Mouse (Mus musculus) heart, postnatal 0 days (tissue): ENCODE results near the gene Dnah7a. TPM values are rescaled to one million over a fixed set of nuclear protein-coding genes. Genes with fewer than 3 reads are reported as not detected.
"Not testable (repeated sequence)": the region's sequence is repeated elsewhere in the genome, so short reads cannot be mapped to it uniquely, and the experiment has no call there.

ENCODE experiments used
- ATAC-seq: fragments of 200-750 bp; cut with Nextera tagmentation; 2 replicates; pipeline ENCODE4 v1.8.0; 2017; ENCODE audit warnings: low read depth, moderate number of reproducible peaks, moderate library complexity; ENCODE audit not compliant: insufficient read depth
- DNase-seq: peaks from one replicate; pipeline ENCODE4 v3.0.0-alpha.2; 2016; ENCODE audit warnings: low spot score
- H3K27ac ChIP-seq: fragments of 300-500 bp; sonication (generic); 2 replicates; pipeline ENCODE4 v1.5.1; 2014; ENCODE audit warnings: low read depth, mild to moderate bottlenecking
- H3K27me3 ChIP-seq: fragments of 300-500 bp; sonication (generic); 2 replicates; pipeline ENCODE4 v1.6.1; 2014; ENCODE audit warnings: low read length, mixed read lengths; ENCODE audit not compliant: control insufficient read depth, insufficient read depth
- H3K36me3 ChIP-seq: fragments of 300-500 bp; sonication (generic); replicated peaks from 2 replicates; pipeline ENCODE4 v1.6.1; 2014; ENCODE audit warnings: low read length, mixed read lengths; ENCODE audit not compliant: control insufficient read depth, insufficient read depth
- H3K4me1 ChIP-seq: fragments of 300-500 bp; sonication (generic); 2 replicates; pipeline ENCODE4 v1.6.1; 2014; ENCODE audit warnings: antibody characterized with exemption; ENCODE audit not compliant: control insufficient read depth, insufficient read depth
- H3K4me2 ChIP-seq: fragments of 300-500 bp; sonication (generic); 2 replicates; pipeline ENCODE4 v1.6.1; 2014; ENCODE audit warnings: low read depth, mild to moderate bottlenecking, low read length, moderate library complexity
- H3K4me3 ChIP-seq: fragments of 300-500 bp; sonication (generic); 2 replicates; pipeline ENCODE4 v1.5.1; 2014; ENCODE audit warnings: low read depth, low read length
- H3K9ac ChIP-seq: fragments of 300-500 bp; sonication (generic); replicated peaks from 2 replicates; pipeline ENCODE4 v1.6.1; 2014; ENCODE audit warnings: low read depth, low read length, mixed read lengths
- H3K9me3 ChIP-seq: fragments of 300-500 bp; sonication (generic); replicated peaks from 2 replicates; pipeline ENCODE4 v1.6.1; 2016; ENCODE audit warnings: low read length; ENCODE audit not compliant: control insufficient read depth
- CTCF ChIP-seq: IDR thresholded peaks from 2 replicates; pipeline ENCODE4 v1.5.1; 2016; ENCODE audit warnings: antibody characterized with exemption, control low read depth, low read depth
- EP300 ChIP-seq: IDR thresholded peaks from 2 replicates; pipeline ENCODE4 v1.6.1; 2016; ENCODE audit warnings: antibody characterized with exemption, low read depth
- WGBS: fragments of 180-500 bp; shearing (Covaris S2); extraction: QIAGEN DNeasy Blood & Tissue Kit; methylation state at CpG from one replicate; pipeline ENCODE4 v1.1.7; 2014; 5-methylcytosine and 5-hydroxymethylcytosine counted together
- polyA plus RNA-seq: library from polyadenylated mRNA; unstranded; fragments of >200 nt; fragmentation: Nextera tagmentation; extraction: Ambion mirVana; gene quantifications from 2 replicates; pipeline ENCODE4 v1.2.1, GENCODE M21; 2015
- total RNA-seq: library from RNA; depleted of rRNA; stranded (reverse); fragments of >200 nt; gene quantifications from 2 replicates; pipeline ENCODE4 v1.2.3, GENCODE M21; 2014; ENCODE audit warnings: low replicate concordance

Dnah7a gene
- total and polyA plus RNA-seq, 2 experiments from 2014 or later, result 0.07 TPM; not detected in 1

- DNase-seq (no peak), ATAC-seq (no peak)
- no peak overlapping the region for H3K9ac ChIP-seq
- H3K36me3 ChIP-seq, result no peaks in the 10 kb centered on the region
- no peaks in the 10 kb centered on the region for H3K27me3 ChIP-seq
- H3K27ac ChIP-seq, result no peak overlapping the region
- H3K4me1 ChIP-seq, result no peaks in the 10 kb centered on the region
- no peaks in the 10 kb centered on the region for H3K9me3 ChIP-seq
- WGBS, result 36% methylated on average over 8 of the region's 8 CpGs
- no peak overlapping the region for H3K4me3 ChIP-seq
- TF ChIP-seq CTCF (no peak), EP300 (no peak)
- H3K4me2 ChIP-seq, result no peak overlapping the region
Measured at GRCm38 (mm10) chr1:53639865-53640794, 66.5 kb downstream of the Dnah7a start.

GRCm38 (mm10) chr1:53635641-53636040 is 70.9 kb downstream of the Dnah7a start:
- not testable (repeated sequence) for H3K4me3 ChIP-seq, H3K9ac ChIP-seq, DNase-seq, H3K27me3 ChIP-seq, H3K4me2 ChIP-seq, H3K4me1 ChIP-seq, H3K27ac ChIP-seq, H3K36me3 ChIP-seq, H3K9me3 ChIP-seq, ATAC-seq
- WGBS, result 72% methylated on average over 2 of the region's 2 CpGs

DNA sequence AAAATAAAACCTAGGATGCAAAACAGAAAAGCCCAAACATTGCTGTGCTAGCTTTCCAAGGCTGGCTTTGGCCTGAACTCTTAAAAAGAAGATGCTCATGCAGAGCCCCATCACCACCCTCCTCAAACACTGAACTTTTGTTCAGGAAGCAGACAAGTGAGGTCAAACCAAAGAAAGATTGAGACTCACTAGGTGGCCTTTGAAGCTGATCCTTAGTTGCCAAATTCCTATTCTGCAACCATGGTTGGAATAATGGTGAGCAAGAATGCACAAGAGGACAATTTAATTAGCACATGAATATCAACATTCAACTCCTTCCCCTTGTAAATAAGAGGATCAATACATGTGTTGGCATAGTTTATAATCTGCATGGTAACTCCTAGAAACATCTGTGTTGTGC is 74.5 kb downstream of the Dnah7a start:
- not testable (repeated sequence) for DNase-seq, H3K27me3 ChIP-seq, ATAC-seq, H3K27ac ChIP-seq, H3K4me3 ChIP-seq, H3K9ac ChIP-seq, H3K36me3 ChIP-seq, H3K4me1 ChIP-seq, H3K9me3 ChIP-seq, H3K4me2 ChIP-seq

GRCm38 (mm10) chr1:53630011-53630410 is 76.6 kb downstream of the Dnah7a start:
- no peak overlapping the region for H3K4me2 ChIP-seq
- H3K36me3 ChIP-seq, result no peaks in the 10 kb centered on the region
- H3K9ac ChIP-seq, result no peak overlapping the region
- TF ChIP-seq EP300 (no peak), CTCF (no peak)
- no peak overlapping the region for H3K4me3 ChIP-seq
- H3K9me3 ChIP-seq, result no peaks in the 10 kb centered on the region
- DNase-seq (no peak), ATAC-seq (no peak)
- no peaks in the 10 kb centered on the region for H3K4me1 ChIP-seq
- H3K27me3 ChIP-seq, result no peaks in the 10 kb centered on the region
- WGBS, result 43% methylated on average over 6 of the region's 6 CpGs
- H3K27ac ChIP-seq, result no peak overlapping the region

DNA sequence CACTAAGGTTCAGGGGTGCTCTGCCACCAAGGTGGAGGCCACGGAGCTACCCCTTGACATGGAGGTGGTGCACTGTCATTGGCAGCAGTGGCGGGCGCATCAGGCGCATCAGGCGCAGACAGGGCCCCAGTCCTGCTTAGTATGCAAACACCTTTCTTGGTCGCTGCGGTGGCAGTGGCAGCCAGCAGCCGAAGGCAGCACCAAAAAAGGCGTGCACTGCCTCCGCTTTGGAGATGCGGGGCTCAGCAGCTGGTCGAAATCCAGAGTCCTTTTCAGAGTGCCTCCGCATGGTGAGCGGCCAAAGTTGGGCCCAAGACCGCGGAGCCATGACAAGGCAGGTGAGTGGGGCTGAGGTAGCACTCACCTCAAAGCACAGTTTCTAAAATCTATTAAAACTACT is 93.1 kb downstream of the Dnah7a start:
- no peak for DNase-seq
- 91% methylated on average over 16 of the region's 16 CpGs for WGBS
- peaks cover 6% of the 10 kb centered on the region; the same call in 1 of the 2 replicates for H3K9me3 ChIP-seq
- no peaks in the 10 kb centered on the region for H3K36me3 ChIP-seq
- no peaks in the 10 kb centered on the region for H3K27me3 ChIP-seq
- H3K9ac ChIP-seq, result no peak overlapping the region
- H3K4me1 ChIP-seq, result no peaks in the 10 kb centered on the region
- no peak for ATAC-seq
- no peak overlapping the region for H3K27ac ChIP-seq
- H3K4me2 ChIP-seq, result no peak overlapping the region
- TF ChIP-seq CTCF (no peak), EP300 (no peak)
- no peak overlapping the region for H3K4me3 ChIP-seq

GRCm38 (mm10) chr1:53581326-53581725 is 125.3 kb downstream of the Dnah7a start:
- H3K36me3 ChIP-seq, DNase-seq, H3K9me3 ChIP-seq, ATAC-seq, H3K9ac ChIP-seq, H3K27ac ChIP-seq, H3K4me3 ChIP-seq, H3K4me1 ChIP-seq, H3K4me2 ChIP-seq, H3K27me3 ChIP-seq: not testable (repeated sequence)
- 31% methylated on average over 1 of the region's 1 CpGs for WGBS

DNA sequence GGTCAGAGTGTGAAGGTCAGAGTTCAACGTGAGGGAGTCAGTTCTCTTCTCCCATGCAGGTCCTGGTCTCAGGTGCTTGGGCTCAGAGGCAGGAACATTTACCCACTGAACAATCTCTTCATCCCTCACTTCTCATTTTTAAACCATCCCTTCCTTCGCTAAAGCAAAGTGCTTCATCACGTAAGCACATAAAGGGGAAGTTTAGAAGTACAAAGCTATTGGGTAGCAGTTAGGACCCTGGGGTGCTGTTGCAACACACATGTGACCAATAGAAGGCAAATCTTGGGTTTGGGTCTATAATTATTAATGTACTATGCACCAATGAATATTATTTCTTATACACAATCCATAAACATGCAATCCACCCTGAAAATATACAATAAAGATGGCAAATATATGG is 148.7 kb downstream of the Dnah7a start:
- H3K9ac ChIP-seq, DNase-seq, H3K9me3 ChIP-seq, H3K27ac ChIP-seq, H3K4me1 ChIP-seq, H3K4me3 ChIP-seq, H3K4me2 ChIP-seq, H3K27me3 ChIP-seq, H3K36me3 ChIP-seq, ATAC-seq: not testable (repeated sequence)
- WGBS, result 85% methylated on average over 3 of the region's 3 CpGs

DNA sequence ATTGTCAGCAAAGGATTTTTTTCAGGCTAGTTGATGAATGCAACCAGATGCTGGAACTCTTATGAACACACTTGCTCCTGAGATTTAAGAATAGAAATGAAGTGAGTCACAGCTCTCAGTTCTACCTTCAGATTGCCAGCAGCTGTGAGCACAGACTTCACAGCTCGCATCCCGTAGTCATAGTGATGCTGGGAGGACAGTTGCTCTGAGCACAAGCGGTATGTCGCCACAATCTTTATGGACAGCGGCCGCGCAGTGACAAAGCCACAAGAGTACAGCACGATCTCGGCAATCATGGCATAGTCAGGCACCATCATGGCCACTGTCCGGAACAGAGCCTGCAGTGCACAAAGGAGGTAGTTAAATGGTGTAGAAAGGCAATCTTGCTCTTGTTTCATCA is 159.6 kb downstream of the Dnah7a start:
- not testable (repeated sequence) for H3K4me1 ChIP-seq, DNase-seq, H3K27ac ChIP-seq, H3K4me2 ChIP-seq, H3K27me3 ChIP-seq, H3K9me3 ChIP-seq, H3K9ac ChIP-seq, ATAC-seq, H3K4me3 ChIP-seq, H3K36me3 ChIP-seq
- 89% methylated on average over 10 of the region's 10 CpGs for WGBS
